Mouse (Mus musculus) stomach, embryonic 14.5 days (tissue): Measurements from ENCODE around the gene Zscan26. TPM values are rescaled to one million over a fixed set of nuclear protein-coding genes. Genes with fewer than 3 reads are reported as not detected.

Experiments
- ATAC-seq: fragments of 200-750 bp; cut with Nextera tagmentation; 2 replicates; pipeline ENCODE4 v1.8.0; 2017; ENCODE audit warnings: low read depth, moderate TSS enrichment; ENCODE audit not compliant: insufficient number of reproducible peaks, insufficient read depth, low FRiP score
- H3K27ac ChIP-seq: fragments of 300-500 bp; sonication (generic); 2 replicates; pipeline ENCODE4 v1.5.1; 2014; ENCODE audit warnings: mild to moderate bottlenecking, low read length, moderate library complexity, mixed read lengths
- H3K27me3 ChIP-seq: fragments of 300-500 bp; sonication (generic); 2 replicates; pipeline ENCODE4 v1.6.1; 2014; ENCODE audit warnings: low read length, control low read depth, mixed read lengths; ENCODE audit not compliant: control insufficient read depth, insufficient read depth
- H3K36me3 ChIP-seq: fragments of 300-500 bp; sonication (generic); 2 replicates; pipeline ENCODE4 v1.6.1; 2014; ENCODE audit warnings: mild to moderate bottlenecking, control low read depth, low read length, moderate library complexity, mixed read lengths; ENCODE audit not compliant: control insufficient read depth, insufficient read depth
- H3K4me1 ChIP-seq: fragments of 300-500 bp; sonication (generic); 2 replicates; pipeline ENCODE4 v1.6.1; 2014; ENCODE audit warnings: low read length, control low read depth, mixed read lengths; ENCODE audit not compliant: control insufficient read depth, insufficient read depth
- H3K4me2 ChIP-seq: fragments of 300-500 bp; sonication (generic); replicated peaks from 2 replicates; pipeline ENCODE4 v1.6.1; 2014; ENCODE audit warnings: low read depth, low read length, control low read depth
- H3K4me3 ChIP-seq: fragments of 300-500 bp; sonication (generic); 2 replicates; pipeline ENCODE4 v1.5.1; 2014; ENCODE audit warnings: low read depth, low read length, control low read depth
- H3K9ac ChIP-seq: fragments of 300-500 bp; sonication (generic); replicated peaks from 2 replicates; pipeline ENCODE4 v1.6.1; 2014; ENCODE audit warnings: low read depth, mild to moderate bottlenecking, control low read depth, low read length, moderate library complexity, mixed read lengths
- H3K9me3 ChIP-seq: fragments of 300-500 bp; sonication (generic); 2 replicates; pipeline ENCODE4 v1.6.1; 2016; ENCODE audit warnings: low read depth, low read length, control low read depth; ENCODE audit not compliant: control insufficient read depth
- WGBS: fragments of 180-500 bp; shearing (Covaris S2); extraction: QIAGEN DNeasy Blood & Tissue Kit; methylation state at CpG from one replicate; pipeline ENCODE4 v1.1.7; 2014; 5-methylcytosine and 5-hydroxymethylcytosine counted together
- polyA plus RNA-seq: library from polyadenylated mRNA; unstranded; fragments of >200 nt; fragmentation: Nextera tagmentation; extraction: Ambion mirVana; gene quantifications from 2 replicates; pipeline ENCODE4 v1.2.1, GENCODE M21; 2014

Zscan26 gene
- polyA plus RNA-seq, 1 experiment from 2014 or later, result 35.8 TPM

- Histone ChIP-seq H3K9ac (no peak overlapping the region), H3K27ac (no peak overlapping the region)
These were observed 37.8 kb downstream of the Zscan26 start for GRCm38 (mm10) chr13:21415750-21416149.

GRCm38 (mm10) chr13:21415266-21415665 lies 38.3 kb downstream of the Zscan26 start:
- H3K4me3 ChIP-seq, result no peak overlapping the region
- no peak for ATAC-seq
- H3K4me2 ChIP-seq, result no peak overlapping the region
- H3K9me3 ChIP-seq, result no peaks in the 10 kb centered on the region
- no peaks in the 10 kb centered on the region for H3K36me3 ChIP-seq
- 73% methylated on average over 4 of the region's 4 CpGs for WGBS
- peak overlapping the region; percentile 58; the same call in 1 of the 2 replicates for H3K27ac ChIP-seq
- H3K27me3 ChIP-seq, result no peaks in the 10 kb centered on the region
- H3K9ac ChIP-seq, result no peak overlapping the region
- no peaks in the 10 kb centered on the region for H3K4me1 ChIP-seq

More at GRCm38 (mm10) chr13:21415750-21416149, 37.8 kb downstream of the Zscan26 start:
- Histone ChIP-seq H3K27me3 (no peaks in the 10 kb centered on the region), H3K9me3 (no peaks in the 10 kb centered on the region), H3K4me3 (no peak overlapping the region), H3K4me2 (no peak overlapping the region), H3K36me3 (no peaks in the 10 kb centered on the region), H3K4me1 (no peaks in the 10 kb centered on the region)
- ATAC-seq, result no peak
- 97% methylated on average over 2 of the region's 2 CpGs for WGBS

GRCm38 (mm10) chr13:21414231-21415212 lies 39.0 kb downstream of the Zscan26 start:
- Histone ChIP-seq H3K4me1 (no peaks in the 10 kb centered on the region), H3K4me2 (no peak overlapping the region), H3K9me3 (no peaks in the 10 kb centered on the region), H3K4me3 (no peak overlapping the region), H3K9ac (no peak overlapping the region), H3K27me3 (no peaks in the 10 kb centered on the region), H3K27ac (peak overlapping the region; percentile 58; the same call in 1 of the 2 replicates), H3K36me3 (no peaks in the 10 kb centered on the region)
- WGBS, result 56% methylated on average over 15 of the region's 15 CpGs
- peak; percentile 90 for ATAC-seq

GRCm38 (mm10) chr13:21408805-21409459 lies 44.6 kb downstream of the Zscan26 start:
- Histone ChIP-seq H3K9ac (peak overlapping the region; percentile 45; the same call in 1 of the 2 replicates), H3K27me3 (no peaks in the 10 kb centered on the region), H3K4me2 (peak overlapping the region; percentile 73), H3K36me3 (no peaks in the 10 kb centered on the region), H3K4me1 (no peaks in the 10 kb centered on the region), H3K9me3 (no peaks in the 10 kb centered on the region), H3K4me3 (peak overlapping the region; percentile 45), H3K27ac (no peak overlapping the region)
- ATAC-seq, result no peak
- 48% methylated on average over 11 of the region's 11 CpGs for WGBS

GRCm38 (mm10) chr13:21407969-21408804 lies 45.3 kb downstream of the Zscan26 start:
- H3K9me3 ChIP-seq, result no peaks in the 10 kb centered on the region
- peak overlapping the region; percentile 79; the same call in 1 of the 2 replicates for H3K27ac ChIP-seq
- 3% methylated on average over 27 of the region's 27 CpGs for WGBS
- H3K4me3 ChIP-seq, result peak overlapping the region; percentile 45
- no peaks in the 10 kb centered on the region for H3K4me1 ChIP-seq
- ATAC-seq, result peak; percentile 90
- no peaks in the 10 kb centered on the region for H3K36me3 ChIP-seq
- H3K9ac ChIP-seq, result peak overlapping the region; percentile 45
- peak overlapping the region; percentile 73 for H3K4me2 ChIP-seq
- no peaks in the 10 kb centered on the region for H3K27me3 ChIP-seq

- H3K4me2 ChIP-seq, result no peak overlapping the region; the same call in 1 of the 2 replicates
- peak overlapping the region; percentile 79; the same call in 1 of the 2 replicates for H3K27ac ChIP-seq
- H3K9me3 ChIP-seq, result no peaks in the 10 kb centered on the region
- 80% methylated on average over 11 of the region's 11 CpGs for WGBS
- no peak for ATAC-seq
- no peaks in the 10 kb centered on the region for H3K4me1 ChIP-seq
- H3K9ac ChIP-seq, result no peak overlapping the region
- no peak overlapping the region for H3K4me3 ChIP-seq
- H3K27me3 ChIP-seq, result no peaks in the 10 kb centered on the region
- H3K36me3 ChIP-seq, result no peaks in the 10 kb centered on the region
These were observed 46.2 kb downstream of the Zscan26 start for GRCm38 (mm10) chr13:21407341-21407740.

GRCm38 (mm10) chr13:21402848-21403247 lies 50.7 kb downstream of the Zscan26 start:
- peak overlapping the region; percentile 56 for H3K9ac ChIP-seq
- no peak overlapping the region; the same call in 1 of the 2 replicates for H3K27ac ChIP-seq
- peak overlapping the region; percentile 55 for H3K4me2 ChIP-seq
- 0% methylated on average over 2 of the region's 2 CpGs for WGBS
- no peaks in the 10 kb centered on the region for H3K9me3 ChIP-seq
- H3K27me3 ChIP-seq, result no peaks in the 10 kb centered on the region
- H3K4me1 ChIP-seq, result no peaks in the 10 kb centered on the region
- 0 out of 2 replicates have a peak, but pooled peaks have one; percentile 39 for ATAC-seq
- peak overlapping the region; percentile 71 for H3K4me3 ChIP-seq
- peaks cover 14% of the 10 kb centered on the region; the same call in 1 of the 2 replicates for H3K36me3 ChIP-seq
